Mouse (Mus musculus) liver (tissue): ENCODE measurements at regions not wholly inside any gene's neighbourhood (a gene's known extent, or its start where the extent isn't known, plus 50 kb on each side); places are given as distances from the start of the nearest gene placed in this dataset.
"Not testable (repeated sequence)": the region's sequence is repeated elsewhere in the genome, so short reads cannot be mapped to it uniquely, and the experiment has no call there.

ENCODE experiments used
- DNase-seq: peaks from one replicate; pipeline ENCODE4 v3.0.0-alpha.2; 2020; ENCODE audit warnings: mixed read lengths

DNA sequence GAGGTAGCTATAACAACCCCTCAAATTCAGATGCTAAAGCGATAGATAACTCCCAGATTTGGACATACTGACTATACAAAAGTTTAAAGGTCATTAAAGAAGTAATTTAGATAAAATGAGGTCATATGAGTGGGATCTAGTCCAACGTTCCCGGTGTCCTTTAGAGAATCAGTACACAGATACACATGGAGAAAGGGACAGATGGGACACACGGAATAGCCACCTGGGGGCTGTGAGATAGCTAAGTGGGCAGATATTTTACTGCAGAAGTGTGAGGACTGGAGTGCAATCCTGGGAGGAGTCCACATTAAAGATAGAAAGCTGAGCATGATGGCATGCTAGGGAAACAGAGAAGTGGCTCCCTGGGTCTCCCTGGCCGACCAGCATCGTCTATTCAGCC, 164.1 kb upstream of the Castor2 start:
- DNase-seq = no peak

GRCm38 (mm10) chr5:133935006-133935405, 164.5 kb upstream of the Castor2 start:
- no peak for DNase-seq

GRCm38 (mm10) chr5:133930101-133930500, 169.4 kb upstream of the Castor2 start:
- no peak for DNase-seq

DNA sequence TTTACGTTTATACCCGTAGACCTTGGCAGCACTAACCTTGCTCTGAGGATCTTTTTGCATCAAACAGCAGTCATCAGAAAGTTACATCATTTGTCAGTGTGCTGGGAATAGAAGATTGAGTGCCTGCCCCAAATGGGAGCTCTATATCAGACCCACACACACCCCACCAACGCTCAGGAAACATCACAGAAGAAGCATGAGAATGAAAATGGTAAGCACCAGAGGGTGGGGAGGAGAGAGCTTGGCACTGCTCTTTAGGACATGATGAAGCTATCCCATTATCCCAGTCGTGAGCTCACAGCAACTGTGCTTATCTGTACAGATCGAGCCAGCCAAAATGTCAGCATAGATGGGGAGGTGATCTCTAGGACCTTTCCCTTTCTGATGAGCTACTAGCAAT, 172.5 kb upstream of the Castor2 start:
- DNase-seq = no peak

DNA sequence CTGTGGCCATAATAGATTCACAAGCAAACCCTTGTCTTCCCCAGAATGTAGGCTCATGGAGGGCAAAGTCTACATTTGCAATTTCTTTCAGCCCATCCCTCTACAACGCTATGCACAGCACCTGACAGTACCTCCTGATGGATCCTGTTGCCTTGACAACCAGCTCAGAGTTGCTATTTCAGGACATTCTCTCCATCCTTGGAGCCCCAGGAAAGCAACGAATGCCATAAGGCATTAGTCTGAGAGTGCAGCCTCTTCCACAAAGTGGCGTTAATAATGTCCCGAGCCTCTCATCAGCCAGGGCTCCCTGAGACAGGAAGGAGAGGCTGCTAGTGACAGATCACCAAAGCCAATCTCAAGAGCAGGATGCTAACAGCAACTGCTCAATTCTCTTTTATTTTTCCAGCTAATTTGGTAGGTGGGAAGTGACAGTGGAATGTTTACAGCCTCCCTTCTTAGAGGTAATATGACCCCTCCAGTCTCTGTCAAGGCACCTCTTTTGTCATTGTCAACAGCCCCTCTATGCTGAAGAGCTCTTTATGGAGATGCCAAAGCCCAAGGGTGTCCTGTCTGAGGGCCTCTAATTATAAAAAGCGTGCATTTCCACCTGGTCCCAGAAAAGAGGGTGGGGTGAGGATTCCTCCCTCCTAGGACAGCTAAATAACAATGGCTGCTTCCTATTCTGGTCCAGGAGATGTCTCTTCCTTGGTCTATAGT, 174.2 kb upstream of the Castor2 start:
- no peak for DNase-seq

DNA sequence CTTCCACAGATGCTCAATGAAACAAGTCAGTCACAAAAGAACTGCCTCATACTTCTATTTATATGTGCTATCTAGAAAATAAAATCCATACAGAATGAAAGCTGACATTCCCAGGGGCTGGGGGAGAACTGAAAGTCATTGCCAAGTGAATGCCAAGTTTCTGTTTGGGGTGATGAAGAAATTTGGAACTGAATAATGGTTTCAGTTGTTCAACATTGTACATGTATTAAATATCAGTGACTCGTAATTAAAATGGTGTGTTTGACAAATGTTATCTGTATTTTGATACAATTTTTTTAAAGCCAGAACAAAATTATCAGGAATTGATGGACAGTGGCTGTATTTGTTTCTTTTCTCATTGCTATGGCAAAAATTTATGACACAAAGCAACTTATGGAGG, 177.3 kb upstream of the Castor2 start:
- DNase-seq = no peak

DNA sequence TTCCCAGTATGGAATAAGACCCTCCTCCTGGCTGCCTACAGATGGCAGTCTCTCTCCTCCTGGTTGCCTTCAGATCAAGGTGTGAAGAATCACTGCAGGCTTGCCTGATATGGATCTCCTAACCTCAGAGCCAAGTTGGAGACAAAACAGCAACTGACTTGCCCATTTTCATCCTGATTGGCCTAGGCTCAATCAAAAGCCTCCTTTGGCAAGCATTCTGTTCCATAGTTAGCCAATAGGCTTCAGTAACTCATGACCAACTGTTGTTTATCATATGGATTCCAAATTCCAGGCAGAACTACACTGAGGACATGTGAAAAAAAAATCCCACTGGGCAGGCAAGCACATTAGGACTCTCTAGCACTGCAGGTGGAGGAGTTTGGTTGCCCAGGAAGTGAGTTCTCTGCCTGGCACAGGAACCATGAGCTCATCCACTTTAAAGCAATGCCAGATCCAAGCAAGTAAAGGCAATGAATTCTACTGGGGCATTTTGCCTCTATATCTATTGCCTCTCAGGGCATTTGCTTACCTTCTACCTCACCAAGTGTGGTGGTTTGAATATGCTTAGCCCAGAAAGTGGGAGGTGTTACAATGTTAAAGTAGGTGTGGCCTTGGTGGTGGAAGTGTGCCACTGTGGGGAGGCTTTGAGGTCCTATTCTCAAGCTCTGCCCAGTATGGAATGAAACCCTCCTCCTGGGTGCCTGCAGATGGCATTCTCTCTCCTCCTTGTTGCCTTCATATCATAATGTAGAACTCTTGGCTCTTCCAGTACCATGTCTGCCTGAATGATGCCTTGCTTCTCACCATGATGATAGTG, 183.6 kb upstream of the Castor2 start:
- no peak for DNase-seq

DNA sequence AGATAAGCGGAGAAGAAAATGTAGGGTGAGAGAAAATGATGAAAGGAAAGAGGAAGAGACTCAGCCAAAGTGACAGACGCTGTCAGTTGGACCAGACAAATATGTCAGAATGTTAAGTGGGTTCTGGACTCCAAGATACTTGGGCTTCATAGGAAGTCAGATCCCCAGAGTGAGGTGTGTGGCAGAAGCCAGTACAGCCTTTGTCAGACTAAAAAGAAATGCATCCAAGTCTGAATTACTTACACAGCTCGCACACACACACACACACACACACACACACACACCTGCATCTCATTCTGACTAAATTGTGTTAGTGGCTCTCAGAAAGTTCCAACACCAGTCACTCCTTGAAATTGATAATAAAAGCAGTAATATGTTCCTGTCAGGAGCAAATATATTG, 192.1 kb upstream of the Castor2 start:
- no peak for DNase-seq

GRCm38 (mm10) chr5:133898025-133898598, 201.4 kb upstream of the Castor2 start:
- DNase-seq = no peak

DNA sequence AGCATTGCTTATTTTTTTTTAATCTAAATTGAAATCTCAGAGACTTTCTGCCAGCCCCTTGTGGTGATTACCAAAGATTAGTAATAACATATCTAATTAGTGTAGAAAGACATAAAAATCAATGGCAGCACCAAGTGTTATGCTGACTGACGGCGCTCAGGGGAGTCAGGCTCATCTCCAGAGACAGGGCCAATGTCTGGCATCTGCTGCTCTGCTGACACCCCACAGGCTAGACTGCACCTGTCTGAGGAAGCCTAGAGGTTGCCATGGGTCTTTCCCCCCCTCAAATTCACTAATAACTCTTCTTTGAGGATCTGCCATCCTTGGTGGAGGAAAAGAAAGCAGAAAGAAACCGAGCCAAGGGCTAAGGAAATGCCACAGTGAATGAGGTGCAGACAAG, 208.8 kb upstream of the Castor2 start:
- no peak for DNase-seq

- DNase-seq = no peak
These were observed 209.7 kb upstream of the Castor2 start for GRCm38 (mm10) chr5:133889841-133890240.

- DNase-seq = no peak
These were observed 214.0 kb upstream of the Castor2 start for GRCm38 (mm10) chr5:133885507-133885906.

- peak; percentile 18 for DNase-seq
These were observed 214.5 kb upstream of the Castor2 start for GRCm38 (mm10) chr5:133885016-133885415.

DNA sequence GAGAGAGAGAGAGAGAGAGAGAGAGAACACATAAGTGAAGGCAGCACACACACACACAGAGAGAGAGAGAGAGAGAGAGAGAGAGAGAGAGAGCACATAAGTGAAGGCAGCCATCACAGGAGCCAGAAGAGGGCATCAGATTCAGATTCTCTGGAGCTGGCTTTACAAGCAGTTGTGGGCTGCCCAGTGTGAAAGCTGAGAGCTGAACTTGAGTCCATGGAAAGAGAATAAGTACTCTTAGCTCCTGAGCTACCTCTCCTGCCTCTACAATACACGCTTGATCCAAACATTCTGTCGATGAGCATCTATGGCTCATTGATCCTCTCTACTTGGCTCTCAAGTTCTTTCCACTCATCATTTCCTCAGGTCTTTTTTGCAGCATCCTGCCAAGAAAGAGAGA, 214.9 kb upstream of the Castor2 start:
- no peak for DNase-seq

DNA sequence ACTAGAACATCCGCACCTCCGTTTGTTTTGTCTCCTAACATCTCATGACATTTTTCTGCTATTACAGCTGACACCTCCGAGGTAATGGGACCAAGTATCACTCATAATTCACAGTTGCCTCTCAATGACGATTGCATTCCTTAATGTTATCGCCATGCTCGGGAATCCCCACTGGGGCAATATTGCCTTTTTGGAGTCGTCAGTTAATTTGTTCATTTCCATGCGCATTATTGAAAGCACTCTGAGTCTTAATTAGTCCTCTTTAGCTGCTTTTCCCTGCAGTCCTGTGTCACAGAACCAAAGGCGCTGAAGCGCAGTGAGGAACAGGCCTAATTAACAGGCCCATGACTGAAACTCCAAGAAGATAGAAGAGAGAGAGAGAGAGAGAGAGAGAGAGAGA, 255.0 kb upstream of the Castor2 start:
- no peak for DNase-seq

- DNase-seq = not testable (repeated sequence)
These were observed 257.3 kb upstream of the Castor2 start for GRCm38 (mm10) chr5:133842059-133842706.

DNA sequence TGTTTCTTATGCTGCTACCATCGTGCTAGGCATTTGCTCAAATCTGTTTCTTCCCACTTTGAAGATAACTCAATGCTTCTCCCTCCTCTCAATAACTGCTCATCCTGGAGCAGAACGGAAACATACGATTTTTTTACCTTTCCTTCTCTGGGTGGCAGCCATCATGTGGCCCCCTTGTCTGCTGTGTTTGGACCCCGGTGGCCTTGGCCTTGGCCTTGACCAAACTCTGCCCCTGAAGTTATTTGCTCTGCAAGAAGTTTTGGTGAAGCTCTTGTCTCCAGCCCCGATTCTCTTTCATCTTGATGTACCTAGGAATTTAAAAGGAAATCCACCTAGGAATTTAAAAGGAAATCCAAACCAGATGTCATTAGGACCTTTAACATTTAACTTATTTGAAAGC, 261.2 kb upstream of the Castor2 start:
- no peak for DNase-seq

DNA sequence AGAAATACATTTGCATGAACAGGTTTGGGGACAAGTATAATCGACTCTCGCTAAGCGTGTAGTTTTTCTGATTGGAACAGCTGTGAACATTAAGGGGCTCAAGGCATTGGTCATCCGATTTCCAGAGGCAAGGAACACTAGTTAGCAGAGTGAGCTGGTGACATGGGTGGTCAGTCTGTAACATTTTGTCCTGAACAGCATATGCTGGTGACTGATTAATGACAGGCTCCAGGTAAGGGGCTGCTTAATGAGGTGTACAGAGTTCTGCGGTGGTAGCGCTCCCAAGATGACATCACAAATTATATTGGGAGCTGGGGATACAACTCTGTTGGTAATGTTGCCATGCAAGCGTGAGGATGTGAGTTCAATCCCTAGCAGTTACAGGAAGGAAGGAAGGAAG, 266.3 kb upstream of the Castor2 start:
- no peak for DNase-seq

GRCm38 (mm10) chr5:133828226-133828625, 271.3 kb upstream of the Castor2 start:
- no peak for DNase-seq

GRCm38 (mm10) chr5:133823871-133824270, 275.6 kb upstream of the Castor2 start:
- no peak for DNase-seq

GRCm38 (mm10) chr5:133821273-133821672, 278.2 kb upstream of the Castor2 start:
- DNase-seq = no peak

DNA sequence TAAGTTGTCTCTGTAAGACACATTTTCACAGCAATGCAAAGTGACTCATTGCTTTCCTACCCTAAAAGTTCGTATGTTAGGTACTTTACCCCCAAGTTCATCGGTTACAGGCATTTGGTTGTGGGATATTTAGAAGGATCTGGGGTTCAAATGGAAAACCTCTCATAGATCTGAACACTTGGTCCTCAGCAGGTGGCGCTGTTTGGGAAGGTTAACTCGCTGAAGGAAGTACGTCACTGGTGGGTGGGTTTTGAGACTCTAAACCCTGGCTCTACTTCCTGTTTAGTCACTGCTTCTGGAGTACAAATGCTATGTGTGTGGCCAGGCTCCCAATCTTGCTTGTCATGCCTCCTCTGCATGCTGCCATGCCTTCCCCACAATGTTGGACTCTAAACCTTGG, 284.0 kb upstream of the Castor2 start:
- DNase-seq = no peak

GRCm38 (mm10) chr5:133814436-133814835, 285.1 kb upstream of the Castor2 start:
- no peak for DNase-seq

- no peak for DNase-seq
These were observed 287.3 kb upstream of the Castor2 start for GRCm38 (mm10) chr5:133812216-133812615.
